Mouse (Mus musculus): Measurements from ENCODE around the gene Lrmda.

GRCm38 (mm10) chr14:22759673-22760072 lies 740.2 kb downstream of the Lrmda start:
- TF ChIP-seq EP300 (IDR thresholded peaks at IDR 0.05; ENCODE audit: low read depth) (peak; percentile 96), CTCF (IDR thresholded peaks at IDR 0.05; ENCODE audit: low read depth) (no peak)

All from heart, postnatal 0 days (tissue).